Mouse (Mus musculus) liver, adult 2 months (tissue): Measurements from ENCODE around the gene Mettl26.

ENCODE experiments used
- CTCF ChIP-seq: fragments of 200-500 bp; IDR thresholded peaks from 2 replicates; pipeline ENCODE4 v1.5.1; 2011; ENCODE audit warnings: low read depth, low read length, control low read depth
- POLR2A ChIP-seq: fragments of 200-500 bp; IDR thresholded peaks from 2 replicates; pipeline ENCODE4 v1.6.1; 2011; ENCODE audit warnings: low read length, control low read depth; ENCODE audit not compliant: insufficient read depth; ENCODE audit errors: extremely low read depth

GRCm38 (mm10) chr17:25843122-25843521 is 31.8 kb upstream of the Mettl26 start:
- TF ChIP-seq CTCF, result no peak
- TF ChIP-seq POLR2A, result no peak
